Mouse (Mus musculus) spleen, postnatal 4 days (tissue): ENCODE measurements around the gene Cyb561d2.
"Not testable (repeated sequence)": the region's sequence is repeated elsewhere in the genome, so short reads cannot be mapped to it uniquely, and the experiment has no call there.

Experiments used
- DNase-seq, 2 experiments: peaks; one replicate each; pipeline ENCODE4 v3.0.0; 2022; ENCODE audit warnings: low spot score in 2 of 2

Gene Cyb561d2

GRCm38 (mm10) chr9:107541474-107542351, at the start of gene Cyb561d2, which contains the start of gene Nprl2:
TSS of gene Cyb561d2 (minus strand) at chr9:107542193.
TSS of gene Nprl2 (plus strand) at chr9:107542226.
- DNase-seq, result peak; percentile 89 to 92

- DNase-seq, result no peak
These were observed 48.7 kb upstream of the Cyb561d2 start for GRCm38 (mm10) chr9:107590773-107591060.

- peak; percentile 83 to 85 for DNase-seq
These were observed 48.2 kb upstream of the Cyb561d2 start for GRCm38 (mm10) chr9:107590058-107590772.

- peak in 1 of 2 experiments; percentile 59 for DNase-seq
These were observed 46.0 kb upstream of the Cyb561d2 start for GRCm38 (mm10) chr9:107587833-107588639.

- DNase-seq, result peak; percentile 97 to 98
These were observed 45.2 kb upstream of the Cyb561d2 start, which contains the start of gene Ifrd2 for GRCm38 (mm10) chr9:107586974-107587832. TSS of gene Ifrd2 (plus strand) at chr9:107587642.

- no peak for DNase-seq
These were observed 44.5 kb upstream of the Cyb561d2 start for GRCm38 (mm10) chr9:107586504-107586903.

GRCm38 (mm10) chr9:107583174-107583573, 41.2 kb upstream of the Cyb561d2 start:
- DNase-seq, result no peak

- DNase-seq, result no peak
These were observed 40.6 kb upstream of the Cyb561d2 start for GRCm38 (mm10) chr9:107582509-107583062.

- DNase-seq, result no peak
These were observed 39.6 kb upstream of the Cyb561d2 start for GRCm38 (mm10) chr9:107581584-107581983.

GRCm38 (mm10) chr9:107580501-107581317, 38.7 kb upstream of the Cyb561d2 start, which contains the start of gene Hyal3:
TSS of gene Hyal3 (plus strand) at chr9:107580818.
- peak; percentile 85 to 88 for DNase-seq

GRCm38 (mm10) chr9:107579023-107579900, 37.3 kb upstream of the Cyb561d2 start:
- DNase-seq, result no peak

GRCm38 (mm10) chr9:107578587-107578986, 36.6 kb upstream of the Cyb561d2 start, which contains the start of gene Naa80:
TSS of gene Naa80 (plus strand) at chr9:107578887.
- no peak for DNase-seq

- no peak for DNase-seq
These were observed 35.9 kb upstream of the Cyb561d2 start for GRCm38 (mm10) chr9:107577871-107578270.

- peak; percentile 84 to 89 for DNase-seq
These were observed 34.5 kb upstream of the Cyb561d2 start, which contains the start of gene Hyal1 for GRCm38 (mm10) chr9:107576357-107577107. TSS of gene Hyal1 (plus strand) at chr9:107576927.

- DNase-seq, result no peak
These were observed 33.8 kb upstream of the Cyb561d2 start for GRCm38 (mm10) chr9:107575579-107576356.

- DNase-seq, result not testable (repeated sequence)
These were observed 31.8 kb upstream of the Cyb561d2 start for GRCm38 (mm10) chr9:107573774-107574173.

- DNase-seq, result no peak
These were observed 30.3 kb upstream of the Cyb561d2 start for GRCm38 (mm10) chr9:107572327-107572662.
